Mouse (Mus musculus) testis, adult 2 months (tissue): ENCODE measurements around the gene Nfix. TPM values are rescaled to one million over a fixed set of nuclear protein-coding genes. Genes with fewer than 3 reads are reported as not detected.

Source experiments
- H3K27ac ChIP-seq: fragments of 200-500 bp; 2 replicates; pipeline ENCODE4 v1.5.1; 2012; ENCODE audit warnings: low read depth, low read length; ENCODE audit not compliant: control insufficient read depth, insufficient read depth
- H3K27me3 ChIP-seq: fragments of 200-500 bp; 2 replicates; pipeline ENCODE4 v1.6.1; 2012; ENCODE audit warnings: mild to moderate bottlenecking, low read length, moderate library complexity; ENCODE audit not compliant: control insufficient read depth, insufficient read depth
- H3K36me3 ChIP-seq: fragments of 200-500 bp; 2 replicates; pipeline ENCODE4 v1.6.1; 2012; ENCODE audit warnings: mild to moderate bottlenecking, low read length; ENCODE audit not compliant: control insufficient read depth, insufficient read depth
- H3K4me1 ChIP-seq: fragments of 200-500 bp; 2 replicates; pipeline ENCODE4 v1.6.1; 2012; ENCODE audit warnings: low read length; ENCODE audit not compliant: control insufficient read depth, insufficient read depth
- H3K4me3 ChIP-seq: fragments of 200-500 bp; 2 replicates; pipeline ENCODE4 v1.5.1; 2012; ENCODE audit warnings: low read depth, mild to moderate bottlenecking, low read length, moderate library complexity, mixed read lengths; ENCODE audit not compliant: control insufficient read depth
- CTCF ChIP-seq: fragments of 200-500 bp; IDR thresholded peaks from 2 replicates; pipeline ENCODE4 v1.5.1; 2012; ENCODE audit warnings: low read depth, mild to moderate bottlenecking, inconsistent platforms, low read length, moderate library complexity; ENCODE audit not compliant: control insufficient read depth, insufficient read depth, insufficient replicate concordance
- POLR2A ChIP-seq: fragments of 200-500 bp; IDR thresholded peaks from 2 replicates; pipeline ENCODE4 v1.6.1; 2012; ENCODE audit warnings: low read depth, mild to moderate bottlenecking, inconsistent platforms, low read length, moderate library complexity; ENCODE audit not compliant: control insufficient read depth
- polyA plus RNA-seq: library from polyadenylated mRNA; depleted of rRNA; stranded (reverse); fragments of >200 nt; gene quantifications from 2 replicates; pipeline ENCODE4 v1.2.3, GENCODE M21; 2012

Nfix gene
- polyA plus RNA-seq, 1 experiment: 5.0 TPM

DNA sequence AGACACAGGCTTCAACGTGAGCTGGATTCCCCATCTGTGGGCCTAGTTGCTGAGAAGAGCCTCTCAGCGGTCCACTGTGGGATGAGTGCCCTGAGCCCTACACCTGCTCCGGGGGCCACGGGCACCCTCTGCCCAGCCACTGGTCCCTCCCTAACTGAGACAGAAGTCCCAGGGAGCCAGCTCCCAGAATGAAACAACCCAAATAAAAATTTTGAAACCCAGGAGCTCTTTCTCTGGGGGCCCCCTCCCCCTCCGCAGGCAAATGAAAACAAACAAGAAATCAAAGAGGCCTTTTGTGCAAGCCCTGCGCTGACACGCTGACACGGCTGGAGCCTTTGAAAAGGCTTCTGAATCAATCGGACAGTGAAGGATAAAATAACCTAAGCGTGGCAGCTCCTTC lies 34.5 kb downstream of the Nfix start:
- H3K27me3 ChIP-seq: no peaks in the 10 kb centered on the region
- no peaks in the 10 kb centered on the region for H3K36me3 ChIP-seq
- H3K27ac ChIP-seq: no peak overlapping the region
- H3K4me1 ChIP-seq: no peaks in the 10 kb centered on the region
- no peak overlapping the region for H3K4me3 ChIP-seq
- TF ChIP-seq CTCF (no peak), POLR2A (no peak)

GRCm38 (mm10) chr8:84764870-84765495 lies 35.2 kb downstream of the Nfix start:
- H3K36me3 ChIP-seq: no peaks in the 10 kb centered on the region
- no peak overlapping the region for H3K4me3 ChIP-seq
- no peak overlapping the region for H3K27ac ChIP-seq
- no peak for TF ChIP-seq POLR2A
- TF ChIP-seq CTCF: no peak
- no peaks in the 10 kb centered on the region for H3K27me3 ChIP-seq
- no peaks in the 10 kb centered on the region for H3K4me1 ChIP-seq

- Histone ChIP-seq H3K4me3 (no peak overlapping the region), H3K4me1 (no peaks in the 10 kb centered on the region), H3K36me3 (no peaks in the 10 kb centered on the region), H3K27ac (no peak overlapping the region), H3K27me3 (no peaks in the 10 kb centered on the region)
- TF ChIP-seq CTCF (no peak), POLR2A (no peak)
Observed at GRCm38 (mm10) chr8:84764100-84764499, 36.0 kb downstream of the Nfix start.

DNA sequence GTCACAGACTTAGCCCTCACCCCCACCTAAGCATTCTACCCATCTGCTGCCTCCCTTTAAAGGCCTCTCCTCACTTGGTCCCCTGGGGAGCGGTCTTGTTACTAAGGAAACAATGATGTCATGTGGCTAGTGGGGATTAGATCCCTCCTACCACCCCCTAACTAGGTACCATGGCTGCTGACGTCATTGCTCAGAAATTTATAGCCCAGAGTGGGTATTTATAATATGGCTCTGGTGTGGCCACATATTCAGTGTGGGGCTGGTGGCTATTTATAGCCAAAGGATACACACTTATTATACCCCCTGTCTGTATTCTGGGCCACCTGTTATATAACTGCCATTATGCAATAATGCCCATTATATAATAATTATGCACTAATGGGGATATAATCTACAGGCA lies 39.2 kb downstream of the Nfix start:
- TF ChIP-seq CTCF (no peak), POLR2A (no peak)
- no peaks in the 10 kb centered on the region for H3K4me1 ChIP-seq
- H3K27ac ChIP-seq: no peak overlapping the region
- H3K4me3 ChIP-seq: no peak overlapping the region
- H3K27me3 ChIP-seq: no peaks in the 10 kb centered on the region
- H3K36me3 ChIP-seq: no peaks in the 10 kb centered on the region

- no peaks in the 10 kb centered on the region for H3K4me1 ChIP-seq
- TF ChIP-seq CTCF: no peak
- no peak for TF ChIP-seq POLR2A
- H3K27ac ChIP-seq: no peak overlapping the region
- H3K4me3 ChIP-seq: no peak overlapping the region
- no peaks in the 10 kb centered on the region for H3K27me3 ChIP-seq
- H3K36me3 ChIP-seq: no peaks in the 10 kb centered on the region
Observed at GRCm38 (mm10) chr8:84760405-84760805, 39.7 kb downstream of the Nfix start.

DNA sequence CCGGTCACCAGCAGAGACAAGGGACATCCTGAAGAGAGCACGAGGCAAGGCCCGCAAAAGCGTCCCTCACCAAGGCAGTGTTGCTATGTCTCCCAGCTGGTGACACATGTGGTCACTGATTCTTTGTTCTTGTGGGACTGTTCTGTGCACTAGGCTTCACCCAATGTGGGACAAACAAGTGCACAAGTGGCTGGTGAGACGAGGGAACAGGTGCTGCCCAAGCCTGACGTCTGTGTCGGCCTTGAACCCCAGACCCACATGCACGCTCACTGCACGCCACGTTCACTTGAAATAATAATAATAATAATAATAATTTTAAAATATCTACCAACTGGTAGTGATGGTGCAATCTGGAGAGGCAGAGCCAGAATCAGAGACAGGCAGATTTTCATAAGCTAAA lies 40.4 kb downstream of the Nfix start:
- H3K36me3 ChIP-seq: no peaks in the 10 kb centered on the region
- H3K27me3 ChIP-seq: no peaks in the 10 kb centered on the region
- H3K27ac ChIP-seq: no peak overlapping the region
- H3K4me3 ChIP-seq: no peak overlapping the region
- H3K4me1 ChIP-seq: no peaks in the 10 kb centered on the region
- no peak for TF ChIP-seq CTCF
- TF ChIP-seq POLR2A: no peak

DNA sequence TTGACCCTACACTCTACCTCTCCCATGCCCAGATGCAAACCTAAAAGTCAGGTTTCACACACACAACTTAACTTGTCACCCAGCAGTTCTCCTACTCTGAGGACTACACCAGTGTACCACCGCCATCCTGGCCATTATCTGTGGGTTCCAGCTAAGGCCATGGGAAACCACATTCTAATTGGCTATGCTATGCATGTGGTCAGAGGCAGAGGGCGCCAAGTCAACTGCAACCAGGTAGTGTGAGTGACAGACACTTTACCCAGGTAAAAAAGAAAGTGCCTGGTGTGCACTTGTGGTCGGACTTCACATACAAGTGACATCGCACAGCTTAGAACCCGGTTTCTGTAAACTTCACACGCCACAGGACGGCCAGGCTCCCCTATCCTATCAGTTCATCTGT lies 41.0 kb downstream of the Nfix start:
- no peaks in the 10 kb centered on the region for H3K27me3 ChIP-seq
- no peak overlapping the region for H3K27ac ChIP-seq
- no peak for TF ChIP-seq CTCF
- no peak for TF ChIP-seq POLR2A
- H3K4me1 ChIP-seq: no peaks in the 10 kb centered on the region
- H3K4me3 ChIP-seq: no peak overlapping the region
- no peaks in the 10 kb centered on the region for H3K36me3 ChIP-seq

GRCm38 (mm10) chr8:84758308-84758707 lies 41.8 kb downstream of the Nfix start:
- no peaks in the 10 kb centered on the region for H3K4me1 ChIP-seq
- no peaks in the 10 kb centered on the region for H3K36me3 ChIP-seq
- no peak overlapping the region for H3K4me3 ChIP-seq
- no peaks in the 10 kb centered on the region for H3K27me3 ChIP-seq
- H3K27ac ChIP-seq: no peak overlapping the region
- no peak for TF ChIP-seq POLR2A
- TF ChIP-seq CTCF: no peak
